Mouse (Mus musculus): ENCODE data around the gene Dnajc19. TPM values are rescaled to one million over a fixed set of nuclear protein-coding genes. Genes with fewer than 3 reads are reported as not detected.

The Dnajc19 gene
- total RNA-seq, 1 experiment from 2014 or later = 101 TPM

GRCm38 (mm10) chr3:34035706-34036105 lies 45.4 kb downstream of the Dnajc19 start:
- no peak for ATAC-seq (replicated peaks in 1 of 2; ENCODE audit: insufficient read depth in 1 of 2, low FRiP score in 2 of 2, low TSS enrichment in 1 of 2, low read depth in 1 of 2, poor library complexity in 2 of 2, severe bottlenecking in 2 of 2)

- no peak for ATAC-seq (replicated peaks in 1 of 2; ENCODE audit: insufficient read depth in 1 of 2, low FRiP score in 2 of 2, low TSS enrichment in 1 of 2, low read depth in 1 of 2, poor library complexity in 2 of 2, severe bottlenecking in 2 of 2)
Measured at GRCm38 (mm10) chr3:34034803-34035202, 46.3 kb downstream of the Dnajc19 start.

- ATAC-seq (replicated peaks in 1 of 2; ENCODE audit: insufficient read depth in 1 of 2, low FRiP score in 2 of 2, low TSS enrichment in 1 of 2, low read depth in 1 of 2, poor library complexity in 2 of 2, severe bottlenecking in 2 of 2) = peak; percentile 78 to 80
Measured at GRCm38 (mm10) chr3:34033720-34034364, 47.3 kb downstream of the Dnajc19 start.

- no peak for ATAC-seq (replicated peaks in 1 of 2; ENCODE audit: insufficient read depth in 1 of 2, low FRiP score in 2 of 2, low TSS enrichment in 1 of 2, low read depth in 1 of 2, poor library complexity in 2 of 2, severe bottlenecking in 2 of 2)
Measured at GRCm38 (mm10) chr3:34030601-34031000, 50.5 kb downstream of the Dnajc19 start.

GRCm38 (mm10) chr3:34028935-34029334 lies 52.2 kb downstream of the Dnajc19 start:
- ATAC-seq (replicated peaks in 1 of 2; ENCODE audit: insufficient read depth in 1 of 2, low FRiP score in 2 of 2, low TSS enrichment in 1 of 2, low read depth in 1 of 2, poor library complexity in 2 of 2, severe bottlenecking in 2 of 2) = no peak

GRCm38 (mm10) chr3:34021259-34021828 lies 59.8 kb downstream of the Dnajc19 start:
- ATAC-seq (replicated peaks in 1 of 2; ENCODE audit: insufficient read depth in 1 of 2, low FRiP score in 2 of 2, low TSS enrichment in 1 of 2, low read depth in 1 of 2, poor library complexity in 2 of 2, severe bottlenecking in 2 of 2) = no peak

- no peak for ATAC-seq (replicated peaks in 1 of 2; ENCODE audit: insufficient read depth in 1 of 2, low FRiP score in 2 of 2, low TSS enrichment in 1 of 2, low read depth in 1 of 2, poor library complexity in 2 of 2, severe bottlenecking in 2 of 2)
Measured at GRCm38 (mm10) chr3:34020382-34021258, 60.5 kb downstream of the Dnajc19 start.

GRCm38 (mm10) chr3:34019540-34020381 lies 61.4 kb downstream of the Dnajc19 start, which contains the start of gene Fxr1:
Fxr1 (plus strand) TSS chr3:34019943.
- peak; percentile 72 to 80 for ATAC-seq (replicated peaks in 1 of 2; ENCODE audit: insufficient read depth in 1 of 2, low FRiP score in 2 of 2, low TSS enrichment in 1 of 2, low read depth in 1 of 2, poor library complexity in 2 of 2, severe bottlenecking in 2 of 2)

- ATAC-seq (replicated peaks in 1 of 2; ENCODE audit: insufficient read depth in 1 of 2, low FRiP score in 2 of 2, low TSS enrichment in 1 of 2, low read depth in 1 of 2, poor library complexity in 2 of 2, severe bottlenecking in 2 of 2) = no peak
Measured at GRCm38 (mm10) chr3:34008191-34008590, 72.9 kb downstream of the Dnajc19 start.

- ATAC-seq (replicated peaks in 1 of 2; ENCODE audit: insufficient read depth in 1 of 2, low FRiP score in 2 of 2, low TSS enrichment in 1 of 2, low read depth in 1 of 2, poor library complexity in 2 of 2, severe bottlenecking in 2 of 2) = no peak
Measured at GRCm38 (mm10) chr3:34007611-34008010, 73.5 kb downstream of the Dnajc19 start.

GRCm38 (mm10) chr3:34006824-34007223 lies 74.3 kb downstream of the Dnajc19 start:
- ATAC-seq (replicated peaks in 1 of 2; ENCODE audit: insufficient read depth in 1 of 2, low FRiP score in 2 of 2, low TSS enrichment in 1 of 2, low read depth in 1 of 2, poor library complexity in 2 of 2, severe bottlenecking in 2 of 2) = no peak

- no peak for ATAC-seq (replicated peaks in 1 of 2; ENCODE audit: insufficient read depth in 1 of 2, low FRiP score in 2 of 2, low TSS enrichment in 1 of 2, low read depth in 1 of 2, poor library complexity in 2 of 2, severe bottlenecking in 2 of 2)
Measured at GRCm38 (mm10) chr3:34006301-34006700, 74.8 kb downstream of the Dnajc19 start.

Other genes starting within 250 kb of the Dnajc19 start
- 2.0 and 3.9 TPM in 2 replicates for gene Ccdc39, start 237.0 kb downstream of the Dnajc19 start, total RNA-seq (2017)
- 242 and 273 TPM in 2 replicates for gene Fxr1, start 61.4 kb downstream of the Dnajc19 start, total RNA-seq (2017)